Mouse (Mus musculus) adrenal gland, adult 18-20 months (tissue): ENCODE measurements around the gene Rasl11a. TPM values are rescaled to one million over a fixed set of nuclear protein-coding genes. Genes with fewer than 3 reads are reported as not detected.
"Not testable (repeated sequence)": the region's sequence is repeated elsewhere in the genome, so short reads cannot be mapped to it uniquely, and the experiment has no call there.

Experiments
- DNase-seq, 2 experiments: peaks; one replicate each; pipeline ENCODE4 v3.0.0; 2021 to 2022; ENCODE audit warnings: low spot score in 2 of 2
- total RNA-seq, 2 experiments: library from RNA; stranded (reverse); gene quantifications; 1 replicate in 1 of 2; 2 replicates in 1 of 2; pipeline ENCODE4 v1.2.3; 2021

Rasl11a gene
- total RNA-seq, 2 experiments from 2014 or later, result 7.0 to 11.1 TPM

GRCm38 (mm10) chr5:146891127-146891526, 46.3 kb downstream of the Rasl11a start:
- no peak for DNase-seq

- no peak for DNase-seq
Observed at GRCm38 (mm10) chr5:146892904-146893303, 48.0 kb downstream of the Rasl11a start.

GRCm38 (mm10) chr5:146893478-146894182, 48.8 kb downstream of the Rasl11a start:
- DNase-seq, result no peak

DNA sequence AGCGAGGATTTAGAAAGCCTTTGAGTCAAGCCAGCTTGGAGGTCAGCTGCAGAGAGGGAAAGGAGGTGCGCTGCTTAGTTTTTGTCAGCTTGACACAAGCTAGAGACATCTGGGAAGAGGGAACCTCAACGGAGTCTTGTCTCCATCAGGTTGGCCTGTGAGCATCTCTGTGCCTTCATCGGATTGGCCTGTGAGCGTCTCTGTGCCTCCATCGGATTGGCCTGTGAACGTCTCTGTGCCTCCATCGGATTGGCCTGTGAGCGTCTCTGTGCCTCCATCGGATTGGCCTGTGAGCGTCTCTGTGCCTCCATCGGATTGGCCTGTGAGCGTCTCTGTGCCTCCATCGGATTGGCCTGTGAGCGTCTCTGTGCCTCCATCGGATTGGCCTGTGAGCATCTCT, 50.8 kb downstream of the Rasl11a start:
- not testable (repeated sequence) for DNase-seq

- DNase-seq, result no peak
Observed at GRCm38 (mm10) chr5:146896973-146897372, 52.1 kb downstream of the Rasl11a start.

Other genes starting within 250 kb of the Rasl11a start
- 10 to 100 TPM; 28.5 to 30.9 TPM for gene Usp12, start 50.1 kb upstream of the Rasl11a start, total RNA-seq
- gene Rpl21, start 12.2 kb upstream of the Rasl11a start, total RNA-seq, result 100 to 1,000 TPM; 289 to 315 TPM
- gene Gtf3a, start 103.6 kb downstream of the Rasl11a start, total RNA-seq, result 10 to 100 TPM; 21.6 to 30.5 TPM
- gene Mtif3, start 118.7 kb downstream of the Rasl11a start, total RNA-seq, result 10 to 100 TPM; 23.5 to 31.9 TPM
- gene Lnx2, start 231.5 kb downstream of the Rasl11a start, total RNA-seq, result 10 to 100 TPM; 10.2 to 11.5 TPM
- gene Polr1d, start 232.0 kb downstream of the Rasl11a start, total RNA-seq, result 100 to 1,000 TPM; 128 to 132 TPM